ENCODE assay signal across 19 mouse cellular contexts in the genomic region with DNA sequence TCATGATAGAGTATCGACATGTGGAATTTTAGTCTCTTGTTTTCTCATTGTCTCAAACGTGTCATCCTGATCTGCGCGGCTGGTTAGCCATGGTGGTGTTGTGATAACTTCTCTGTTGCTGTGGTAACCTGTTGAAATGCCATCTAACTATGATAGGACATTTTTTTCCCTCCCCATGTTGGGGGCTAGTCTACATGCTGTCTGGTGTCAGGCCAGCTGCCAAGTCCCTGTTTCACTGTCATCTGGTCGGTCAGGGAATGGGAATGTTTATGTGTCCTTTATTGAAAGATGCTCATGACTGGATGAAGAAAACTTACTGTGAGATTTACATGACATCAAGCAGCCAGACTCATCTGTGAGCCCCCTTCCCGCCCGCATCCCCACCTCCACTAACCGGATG. TPM values are rescaled to one million over a fixed set of nuclear protein-coding genes. Genes with fewer than 3 reads are reported as not detected.
DNase-seq lines count a peak whose midpoint lies in the region.
"Had no signal": no experiment of that assay in that cellular context is flagged by ENCODE, and none has a peak within 500 bp of the region (broad histone marks: within the 10 kb centered on the region; RNA-seq: fewer than 3 reads in every experiment).

No protein-coding gene starts in this region.

- intact Hi-C loops in left cerebral cortex, postnatal 4 days (cut with DNase I): no loop called here
- intact Hi-C loops in left cerebral cortex, postnatal 25 days (cut with DNase I): no loop called here

- DNase-seq in layer of hippocampus, adult 11-12 months (ENCODE audit: low spot score): peak; percentile 29
- no peak for DNase-seq in layer of hippocampus, postnatal 36 days
- DNase-seq in left cerebral cortex, postnatal 4 days: peak; percentile 39
- DNase-seq in left cerebral cortex, postnatal 25 days (ENCODE audit: low spot score in 2 of 2): no peak
- peak; percentile 45 to 61 for DNase-seq in layer of hippocampus, postnatal 14 days (ENCODE audit: low spot score in 2 of 2)
- no peak for DNase-seq in ovary, postnatal 10 days (ENCODE audit: low spot score)
- DNase-seq: adrenal gland, adult 8-10 months; adrenal gland, postnatal 25 days; cerebellum, adult 11-12 months; cerebellum, adult 8-10 months; cerebellum, postnatal 25 days; gastrocnemius, postnatal 10 days; gastrocnemius, postnatal 36 days; heart, adult 2 months; heart, postnatal 14 days; heart, postnatal 4 days had no signal

RNA-seq across cellular contexts. Expression of a gene that starts 31.7 kb away (rescaled TPM):
- total RNA-seq in layer of hippocampus, postnatal 36 days (2021): 10 to 100 TPM; 39.8 to 46.7 TPM
- total RNA-seq in left cerebral cortex, postnatal 4 days (2021): 10 to 100 TPM; 39.9 to 42.8 TPM
- total RNA-seq in left cerebral cortex, postnatal 25 days (2021): 10 to 100 TPM; 43.8 to 46.2 TPM
- 10 to 100 TPM; 32.5 to 35.4 TPM for total RNA-seq in layer of hippocampus, postnatal 14 days (2021)
- total RNA-seq: common myeloid progenitor, adult 5-6 weeks; granulocyte monocyte progenitor cell, adult 5-6 weeks; MEL had no signal

Comparison
In these comparisons a context has a peak if more than half of its experiments do, and no peak if none do; other contexts are left out.
1. DNase-seq: peak in layer of hippocampus, adult 11-12 months (single experiment), left cerebral cortex, postnatal 4 days (single experiment) and layer of hippocampus, postnatal 14 days (2 of 2); none in layer of hippocampus, postnatal 36 days (0 of 2), left cerebral cortex, postnatal 25 days (0 of 2) and ovary, postnatal 10 days (single experiment).